In the genomic region with DNA sequence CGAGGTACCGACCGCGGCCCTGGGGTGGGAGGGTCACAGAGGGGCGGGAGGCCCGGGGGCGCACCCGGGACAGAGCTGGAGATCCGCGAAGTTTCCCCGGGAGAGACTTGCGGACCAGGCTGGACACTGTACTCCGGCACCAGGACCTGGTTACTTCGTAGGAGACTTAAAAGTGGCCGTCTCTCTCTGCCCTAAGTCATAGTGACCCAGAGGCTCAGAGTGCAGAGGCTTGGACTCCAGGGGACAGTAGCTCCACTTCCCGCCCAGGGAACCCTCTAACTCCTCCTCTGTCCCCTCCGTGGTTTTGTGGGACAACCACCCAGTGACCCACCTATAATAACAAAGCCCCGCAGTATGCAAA, we compare ENCODE assay signal across 7 mouse cellular contexts. TPM values are rescaled to one million over a fixed set of nuclear protein-coding genes. Genes with fewer than 3 reads are reported as not detected.
DNase-seq lines count a peak whose midpoint lies in the region; ATAC-seq lines count a peak whose summit lies in the region.

No protein-coding gene starts in this region.

- peaks cover 7% of the 10 kb centered on the region for H3K27me3 ChIP-seq in megakaryocyte, embryonic 14.5 days (replicated peaks)
- H3K27me3 ChIP-seq in forebrain, embryonic 10.5 days (ENCODE audit: poor library complexity, severe bottlenecking), result no peaks in the 10 kb centered on the region
- H3K27me3 ChIP-seq in intestine, embryonic 16.5 days (replicated peaks; ENCODE audit: control insufficient read depth, insufficient read depth, low read length), result no peaks in the 10 kb centered on the region
- H3K27me3 ChIP-seq in midbrain, embryonic 12.5 days, result peaks cover 3% of the 10 kb centered on the region; the same call in 1 of the 2 replicates

- peak overlapping the region; percentile 88 for H3K4me3 ChIP-seq in megakaryocyte, embryonic 14.5 days (replicated peaks)
- H3K4me3 ChIP-seq in forebrain, embryonic 10.5 days, result peak overlapping the region; percentile 78
- peak overlapping the region; percentile 75 for H3K4me3 ChIP-seq in intestine, embryonic 16.5 days (ENCODE audit: low read length)
- peak overlapping the region; percentile 69 for H3K4me3 ChIP-seq in midbrain, embryonic 12.5 days

- no peaks in the 10 kb centered on the region for H3K36me3 ChIP-seq in megakaryocyte, embryonic 14.5 days (replicated peaks; ENCODE audit: low read length)
- no peaks in the 10 kb centered on the region for H3K36me3 ChIP-seq in forebrain, embryonic 10.5 days (replicated peaks)
- H3K36me3 ChIP-seq in intestine, embryonic 16.5 days (ENCODE audit: control insufficient read depth, insufficient read depth, low read length), result no peaks in the 10 kb centered on the region
- no peaks in the 10 kb centered on the region for H3K36me3 ChIP-seq in midbrain, embryonic 12.5 days

- peak overlapping the region; percentile 65 for H3K4me2 ChIP-seq in intestine, embryonic 16.5 days (ENCODE audit: low read depth, low read length)
- peak overlapping the region; percentile 95 for H3K4me2 ChIP-seq in midbrain, embryonic 12.5 days (replicated peaks)

- WGBS in forebrain, embryonic 10.5 days, result 1% methylated on average over 18 of the region's 18 CpGs
- WGBS in intestine, embryonic 16.5 days, result 1% methylated on average over 18 of the region's 18 CpGs
- 2% methylated on average over 18 of the region's 18 CpGs for WGBS in midbrain, embryonic 12.5 days

- H3K27ac ChIP-seq in forebrain, embryonic 10.5 days, result peak overlapping the region; percentile 84
- peak overlapping the region; percentile 31 for H3K27ac ChIP-seq in intestine, embryonic 16.5 days (ENCODE audit: low read length)
- no peak overlapping the region for H3K27ac ChIP-seq in midbrain, embryonic 12.5 days (replicated peaks)

- peak overlapping the region; percentile 81 for H3K9ac ChIP-seq in intestine, embryonic 16.5 days (ENCODE audit: low read depth, low read length)
- H3K9ac ChIP-seq in midbrain, embryonic 12.5 days (replicated peaks), result peak overlapping the region; percentile 66

- no peak for ATAC-seq in megakaryocyte, adult 5-6 weeks (ENCODE audit: poor library complexity, severe bottlenecking)
- ATAC-seq in intestine, embryonic 16.5 days, result peak; percentile 74
- no peak; the same call in 1 of the 2 replicates for ATAC-seq in midbrain, embryonic 12.5 days (ENCODE audit: low FRiP score, low read depth)

- peaks cover 3% of the 10 kb centered on the region; the same call in 1 of the 2 replicates for H3K9me3 ChIP-seq in megakaryocyte, embryonic 14.5 days
- no peaks in the 10 kb centered on the region for H3K9me3 ChIP-seq in forebrain, embryonic 10.5 days
- no peaks in the 10 kb centered on the region for H3K9me3 ChIP-seq in intestine, embryonic 16.5 days (ENCODE audit: control insufficient read depth, low read length)
- no peaks in the 10 kb centered on the region for H3K9me3 ChIP-seq in midbrain, embryonic 12.5 days

- no peak for DNase-seq in forebrain, embryonic 10.5 days (ENCODE audit: extremely low spot score, low spot score)
- DNase-seq in spleen, postnatal 14 days (ENCODE audit: low spot score in 2 of 2), result no peak
- DNase-seq in left cerebral cortex, postnatal 25 days (ENCODE audit: low spot score in 2 of 2), result no peak

- peaks cover 7% of the 10 kb centered on the region for H3K4me1 ChIP-seq in megakaryocyte, embryonic 14.5 days
- peaks cover 10% of the 10 kb centered on the region; the same call in 1 of the 2 replicates for H3K4me1 ChIP-seq in forebrain, embryonic 10.5 days
- H3K4me1 ChIP-seq in intestine, embryonic 16.5 days (ENCODE audit: control insufficient read depth, insufficient read depth, low read length), result peaks cover 4% of the 10 kb centered on the region; the same call in 1 of the 2 replicates
- peaks cover 4% of the 10 kb centered on the region; the same call in 1 of the 2 replicates for H3K4me1 ChIP-seq in midbrain, embryonic 12.5 days

- intact Hi-C loops in left cerebral cortex, postnatal 25 days (cut with DNase I), result no loop called here

RNA-seq across cellular contexts. Expression of gene Dpyd, which starts 0.4 kb away (rescaled TPM):
- polyA plus RNA-seq in megakaryocyte, embryonic 14.5 days (2012; ENCODE audit: insufficient read depth, low replicate concordance), result not detected in 2 replicates
- total RNA-seq in megakaryocyte, adult 5-6 weeks (2015), result not detected in 2 replicates
- not detected in 2 replicates for total RNA-seq in megakaryocyte, adult 5-6 weeks (2017)
- 4.5 and 5.8 TPM in 2 replicates for polyA plus RNA-seq in forebrain, embryonic 10.5 days (2016; fragmentation: Nextera tagmentation; extraction: Ambion mirVana)
- 37.3 and 47.8 TPM in 2 replicates for polyA plus RNA-seq in intestine, embryonic 16.5 days (2015; fragmentation: Nextera tagmentation; extraction: Ambion mirVana)
- 4.0 and 4.4 TPM in 2 replicates for polyA plus RNA-seq in midbrain, embryonic 12.5 days (2016; fragmentation: Nextera tagmentation; extraction: Ambion mirVana)
- total RNA-seq in left cerebral cortex, postnatal 25 days (2021), result 10 to 100 TPM in 1 of 2 experiments, 1 to 10 TPM in 1; 9.3 to 13.7 TPM
